Mouse (Mus musculus) G1E (cell line): ENCODE data around the gene Klf16.

ENCODE experiments used
- CTCF ChIP-seq: IDR thresholded peaks from 2 replicates; pipeline ENCODE4 v1.5.1; 2012; ENCODE audit warnings: low read depth, low read length, inconsistent platforms, mixed read lengths
- GATA1 ChIP-seq: IDR thresholded peaks from 2 replicates; pipeline ENCODE4 v1.6.1; 2012; ENCODE audit warnings: borderline replicate concordance, low read length, inconsistent platforms, mixed read lengths
- GATA2 ChIP-seq: IDR thresholded peaks from 2 replicates; pipeline ENCODE4 v1.6.1; 2012; ENCODE audit warnings: low read depth, low read length, inconsistent platforms, borderline replicate concordance

- TF ChIP-seq GATA2 (no peak), CTCF (no peak), GATA1 (no peak)
Measured at GRCm38 (mm10) chr10:80538180-80538579, 38.9 kb downstream of the Klf16 start.
